Mouse (Mus musculus) kidney, adult 8-10 months (tissue): ENCODE measurements around the gene Gabra6.

Experiments
- DNase-seq, 2 experiments: peaks; one replicate each; pipeline ENCODE4 v3.0.0; 2022

The Gabra6 gene

DNA sequence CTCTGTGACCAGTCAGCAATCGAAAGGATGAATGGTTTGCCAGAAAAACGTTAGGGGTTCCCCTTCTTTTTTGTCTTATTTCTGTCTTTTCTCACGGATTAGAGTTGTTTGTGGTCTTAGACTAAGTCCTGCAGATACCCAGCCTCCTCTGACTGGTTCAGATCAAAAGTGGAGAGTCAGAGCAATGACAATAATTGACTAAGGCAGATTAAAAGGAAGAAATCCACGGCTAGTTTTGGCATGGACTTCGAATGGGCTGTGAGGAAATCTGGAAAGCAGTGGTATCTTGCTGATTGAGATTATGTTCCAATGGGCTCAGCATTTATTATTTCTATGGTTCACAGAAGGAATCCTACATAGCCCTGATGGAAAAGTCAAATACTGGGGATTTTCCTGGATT is at the start of gene Gabra6:
TSS of gene Gabra6 (minus strand) at position 191 of the 400 bp plus-strand sequence.
- DNase-seq = no peak

DNA sequence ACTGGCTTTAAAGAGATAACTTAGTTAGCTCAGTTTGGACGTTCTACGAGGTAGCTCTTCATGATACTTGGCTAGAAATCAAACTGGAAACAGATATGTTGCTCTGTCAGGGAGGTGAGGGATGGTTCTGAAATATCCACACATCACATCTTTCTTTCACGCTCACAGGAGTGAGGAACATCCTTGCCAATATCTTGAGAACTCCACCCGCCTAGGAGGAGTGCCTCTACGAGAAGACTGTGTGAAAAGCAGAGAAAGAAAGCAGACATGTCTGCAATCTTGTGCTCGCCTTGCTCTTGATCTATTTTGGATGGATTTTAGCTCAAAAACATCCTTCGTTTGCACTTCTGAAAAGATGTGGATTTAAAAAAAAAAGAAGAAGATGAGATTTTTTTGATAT is 44.7 kb upstream of the Gabra6 start:
- no peak for DNase-seq

DNA sequence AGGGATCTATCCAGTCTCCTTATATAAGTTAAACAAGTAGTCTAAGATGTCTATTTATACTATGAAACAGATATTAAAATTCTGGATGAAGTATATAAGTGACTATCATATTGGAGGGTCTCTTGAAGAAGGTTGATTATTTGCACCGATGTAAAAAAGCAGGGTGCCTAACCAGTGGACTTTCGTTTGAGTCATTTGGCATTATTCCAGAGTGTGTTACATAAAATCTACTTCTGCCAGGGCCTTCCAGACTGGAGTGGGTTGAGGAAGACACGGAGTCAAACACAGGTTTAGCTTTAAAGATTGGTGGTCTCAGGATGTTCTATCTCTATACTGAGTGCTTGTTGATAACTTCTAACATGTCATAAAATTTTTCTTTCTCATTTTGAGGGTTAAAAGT is 11.2 kb upstream of the Gabra6 start:
- no peak for DNase-seq

DNA sequence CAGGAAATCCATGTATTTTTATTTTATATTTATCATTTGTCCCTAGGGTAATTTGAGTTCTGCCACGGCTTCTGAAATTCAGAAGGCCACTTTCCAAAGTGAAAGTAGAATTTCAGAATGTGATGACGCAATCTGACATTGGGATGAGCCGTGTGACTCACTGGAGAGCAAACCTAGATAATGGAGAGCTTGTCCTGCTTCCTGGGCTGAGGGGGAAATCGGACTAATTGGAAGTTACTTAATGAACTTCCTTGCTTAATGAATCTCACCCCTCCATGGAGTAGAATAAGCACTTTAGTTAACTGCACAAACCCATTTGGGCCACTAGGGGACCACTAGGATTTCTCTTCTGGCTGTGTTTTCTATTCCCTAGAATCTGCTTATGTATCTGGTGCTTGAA is 5.4 kb upstream of the Gabra6 start:
- DNase-seq = no peak

DNA sequence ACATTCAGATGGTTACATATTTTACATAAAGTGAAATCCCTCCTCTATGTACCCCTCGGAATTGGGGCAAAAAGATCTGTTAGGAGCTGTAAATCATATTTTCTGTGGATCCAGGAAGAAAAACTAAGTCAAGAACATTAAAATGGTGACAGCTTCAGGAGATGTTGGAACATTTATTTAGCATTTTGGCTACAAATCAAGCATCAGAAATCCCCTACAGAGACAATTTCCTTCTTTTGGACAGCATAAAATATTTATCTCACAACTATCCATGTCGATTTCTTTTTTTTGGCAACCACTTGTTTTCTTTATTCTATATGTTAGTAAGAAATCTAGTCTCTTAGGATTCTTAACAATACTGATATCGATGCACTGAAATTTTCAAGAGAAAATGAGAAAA is 688 bp upstream of the Gabra6 start:
- DNase-seq = no peak

DNA sequence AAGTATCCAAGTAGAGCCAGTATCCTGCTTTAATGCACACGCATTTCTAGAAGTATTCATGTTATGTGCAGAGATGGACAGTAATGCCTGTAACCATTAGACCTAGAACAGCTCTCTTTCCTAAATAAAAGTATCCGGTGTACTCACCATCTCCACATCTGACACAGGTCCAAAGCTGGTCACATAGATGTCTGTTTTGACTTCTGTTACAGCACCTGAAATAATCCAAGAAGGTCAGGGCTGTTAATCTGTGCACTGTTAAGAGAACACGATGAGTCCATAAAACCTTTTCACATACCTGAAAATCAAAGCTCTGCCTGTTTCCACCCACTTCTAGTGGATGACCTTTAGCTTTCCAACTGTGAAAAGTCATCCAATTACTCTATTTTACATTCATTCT is 1.4 kb downstream of the Gabra6 start:
- DNase-seq = no peak

DNA sequence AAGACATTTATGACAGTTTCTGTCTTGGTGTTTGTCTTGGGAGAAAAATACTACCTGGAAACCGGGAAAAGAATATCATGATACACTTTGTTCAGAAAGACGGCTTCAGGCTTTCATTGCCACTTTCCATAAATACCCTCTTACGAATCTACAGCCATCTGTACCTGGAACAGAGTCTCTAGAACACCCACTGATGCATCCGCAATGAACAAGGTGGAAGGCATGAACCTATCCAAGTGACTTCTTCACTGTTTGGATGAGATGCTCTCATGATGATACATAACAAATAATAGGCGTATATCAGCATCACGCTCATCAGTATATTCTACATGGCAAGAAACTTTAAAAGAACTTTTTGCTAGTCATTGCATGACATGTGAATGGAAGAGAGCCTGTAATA is 1.8 kb downstream of the Gabra6 start:
- DNase-seq = no peak

DNA sequence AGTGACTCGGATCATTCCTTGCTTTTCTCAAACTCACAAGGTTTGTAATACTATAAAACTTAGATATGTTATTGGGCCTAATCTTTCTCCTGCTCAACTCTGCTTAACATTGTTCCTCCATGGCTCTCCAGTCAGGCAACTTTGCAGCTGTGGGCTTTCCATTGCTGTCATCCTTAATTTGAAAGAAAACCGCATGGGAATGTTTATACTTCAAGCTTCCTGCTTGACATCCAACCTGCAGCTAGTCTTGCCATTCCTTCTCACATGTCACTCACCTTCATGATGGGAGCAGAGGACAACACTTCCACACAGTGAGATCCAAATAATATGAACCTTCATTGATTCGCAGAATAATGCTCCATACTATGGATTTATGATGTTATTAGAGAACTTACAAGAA is 2.9 kb downstream of the Gabra6 start:
- no peak for DNase-seq

DNA sequence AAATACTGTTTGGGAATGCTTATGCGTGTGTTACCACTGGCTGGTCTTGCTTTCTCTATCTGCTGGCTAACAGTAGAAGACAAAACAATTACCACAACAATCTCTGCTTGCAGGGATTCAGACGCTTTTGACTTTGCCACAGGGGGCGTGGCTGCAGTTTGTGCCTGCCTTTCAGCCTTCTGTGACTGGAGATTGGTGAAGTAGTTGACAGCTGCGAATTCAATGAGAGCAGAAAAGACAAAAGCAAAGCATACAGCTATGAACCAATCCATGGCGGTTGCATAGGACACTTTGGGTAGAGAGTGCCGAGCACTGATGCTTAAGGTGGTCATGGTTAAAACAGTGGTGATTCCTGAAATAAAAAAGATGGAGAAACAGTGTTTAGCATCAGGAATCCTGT is 6.0 kb downstream of the Gabra6 start:
- no peak for DNase-seq

DNA sequence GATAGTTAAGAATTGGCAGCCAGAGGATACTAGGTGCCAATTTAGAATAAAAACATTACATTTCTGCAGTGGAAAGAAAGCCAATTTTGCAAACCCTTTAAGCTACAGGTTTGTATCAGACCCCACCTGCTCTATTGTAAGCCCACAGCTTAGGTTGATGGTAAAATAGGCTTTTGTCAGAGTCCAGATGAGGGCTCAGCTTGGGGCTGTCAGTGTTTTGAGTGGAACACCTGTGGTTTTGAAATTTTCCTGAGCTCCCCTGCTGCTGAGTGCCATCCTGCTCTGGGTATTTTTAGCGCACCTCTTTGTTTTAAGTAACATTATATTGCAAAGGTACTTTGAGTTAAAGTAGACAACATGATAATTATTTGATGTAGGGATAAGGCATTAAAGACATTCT is 10.0 kb downstream of the Gabra6 start:
- DNase-seq = no peak

DNA sequence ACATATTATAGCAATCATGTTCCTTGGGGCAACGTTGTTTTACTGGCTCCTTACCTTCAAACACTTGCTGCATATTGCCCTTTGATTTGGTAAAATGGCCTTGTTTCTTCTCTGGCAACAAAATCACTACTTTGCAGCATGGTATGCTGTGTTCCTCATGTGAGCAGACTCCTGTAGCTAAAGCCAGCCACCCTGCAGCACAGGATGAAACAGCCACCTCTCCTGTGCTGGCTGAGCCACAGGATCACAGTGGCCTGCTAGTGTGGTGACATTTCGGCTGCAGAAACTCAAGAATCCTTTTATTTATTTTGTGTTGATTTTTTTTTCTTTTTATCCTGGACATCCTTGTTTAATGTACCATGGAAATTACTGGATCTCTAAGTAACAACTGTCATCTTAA is 11.8 kb downstream of the Gabra6 start:
- no peak for DNase-seq

DNA sequence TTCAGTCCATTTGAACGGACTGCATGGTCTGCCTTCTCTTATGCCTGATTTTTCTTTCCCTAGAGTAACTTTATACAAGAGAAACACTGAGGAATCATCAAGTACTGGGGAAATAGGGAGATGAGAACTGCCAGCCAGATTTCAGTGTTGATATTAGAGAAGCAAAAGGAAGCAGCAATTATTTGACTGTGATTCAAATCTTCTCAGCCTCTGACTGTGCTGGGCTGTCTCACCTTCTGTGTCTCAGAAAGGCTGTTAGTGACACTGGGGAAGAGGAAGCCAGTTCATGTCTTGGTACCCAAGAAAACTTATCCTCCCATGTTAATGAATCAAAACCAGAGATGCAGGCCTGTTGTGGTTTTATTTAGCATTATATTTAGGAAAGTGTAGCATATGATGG is 14.8 kb downstream of the Gabra6 start:
- no peak for DNase-seq

DNA sequence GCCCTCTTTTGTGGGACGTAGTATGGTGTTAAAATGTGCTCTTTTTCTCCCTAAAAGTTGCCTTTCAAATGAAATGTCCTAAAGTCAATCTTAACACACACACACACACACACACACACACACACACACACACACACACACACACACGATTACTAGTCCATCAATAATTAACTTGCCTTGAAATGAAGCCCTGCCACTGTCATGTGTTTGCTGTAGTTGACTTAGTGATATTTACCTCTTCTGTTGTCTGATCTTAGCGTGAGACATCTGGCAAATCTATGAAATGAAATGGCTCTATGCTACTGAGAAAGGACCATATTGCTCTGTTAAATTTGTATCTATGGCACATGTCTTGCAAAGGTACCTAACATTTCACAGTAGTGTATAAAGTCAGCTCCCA is 61.9 kb downstream of the Gabra6 start:
- DNase-seq = no peak
